ENCODE assay signal across 10 mouse cellular contexts in the genomic region with DNA sequence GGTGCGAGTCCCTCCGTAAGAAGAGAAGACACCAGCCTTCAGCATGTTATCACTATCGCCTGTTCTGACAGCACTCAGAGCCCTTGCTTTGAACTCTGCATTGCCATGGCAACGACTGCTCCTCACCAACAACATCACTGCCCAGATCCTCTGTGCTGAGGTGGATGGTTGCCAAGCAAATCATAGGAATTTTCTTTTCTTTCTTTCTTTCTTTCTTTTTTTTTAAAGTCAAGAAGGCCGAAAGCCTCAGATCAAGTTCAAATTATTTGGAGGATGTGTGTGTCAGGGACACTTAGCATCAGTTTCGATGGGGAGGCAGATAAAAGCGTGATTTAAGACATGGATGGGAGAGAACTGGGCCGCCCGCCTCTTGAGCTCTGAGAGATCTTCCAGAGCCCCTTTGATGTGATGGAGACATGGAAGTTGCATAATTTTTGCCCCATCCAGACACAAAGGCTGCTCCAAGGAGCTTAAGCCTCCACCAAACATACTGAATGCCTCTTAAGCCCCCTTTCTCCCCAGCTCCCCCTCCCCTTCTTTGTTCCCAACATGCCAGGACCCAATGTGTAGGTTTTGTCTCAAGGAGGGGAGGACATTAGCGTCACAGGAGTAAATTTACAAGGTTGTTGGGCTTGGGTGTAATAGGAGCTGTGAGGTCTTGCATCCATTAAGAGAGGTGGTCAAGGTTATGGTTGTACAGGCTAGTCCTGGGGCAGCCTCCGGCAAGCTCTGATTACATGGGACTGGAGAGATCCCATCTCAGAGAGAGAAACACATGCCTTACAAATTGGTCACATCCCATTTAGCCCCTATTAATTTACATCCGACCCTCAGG.
DNase-seq lines count a peak whose midpoint lies in the region; ATAC-seq and TF ChIP-seq lines count a peak whose summit lies in the region.
"Had no signal": no experiment of that assay in that cellular context is flagged by ENCODE, and none has a peak within 500 bp of the region (broad histone marks: within the 10 kb centered on the region; RNA-seq: fewer than 3 reads in every experiment).

No protein-coding gene starts in this region.

- no peaks in the 10 kb centered on the region for H3K36me3 ChIP-seq in lung, embryonic 14.5 days (ENCODE audit: insufficient read depth)
- no peaks in the 10 kb centered on the region for H3K36me3 ChIP-seq in forebrain, embryonic 15.5 days
- no peaks in the 10 kb centered on the region for H3K36me3 ChIP-seq in limb, embryonic 14.5 days (ENCODE audit: control insufficient read depth, insufficient read depth, low read length)
- H3K36me3 ChIP-seq in neural tube, embryonic 15.5 days: no peaks in the 10 kb centered on the region
- H3K36me3 ChIP-seq: G1E had no signal

- DNase-seq in lung, embryonic 14.5 days: peak; percentile 86
- no peak for DNase-seq in lung, adult 2 months
- DNase-seq in limb, embryonic 14.5 days (ENCODE audit: low spot score): peak; percentile 56
- no peak for DNase-seq in Muller cell, postnatal 12 days (ENCODE audit: inconsistent ontology term)
- no peak for DNase-seq in c-Kit-positive CD71-positive TER-119-positive erythroid progenitor cells, embryonic 14.5 days (ENCODE audit: low spot score)
- DNase-seq: cerebellum, adult 11-12 months had no signal

- H3K9ac ChIP-seq in lung, embryonic 14.5 days: no peak overlapping the region
- H3K9ac ChIP-seq in forebrain, embryonic 15.5 days (replicated peaks): no peak overlapping the region
- H3K9ac ChIP-seq in limb, embryonic 14.5 days (ENCODE audit: low read depth, low read length, severe bottlenecking): no peak overlapping the region
- no peak overlapping the region for H3K9ac ChIP-seq in neural tube, embryonic 15.5 days (replicated peaks)

- H3K4me3 ChIP-seq in lung, embryonic 14.5 days (ENCODE audit: low read depth, low read length): no peak overlapping the region
- H3K4me3 ChIP-seq in lung, adult 2 months (replicated peaks; ENCODE audit: extremely low read depth, low read depth, low read length): no peak overlapping the region
- H3K4me3 ChIP-seq in forebrain, embryonic 15.5 days: no peak overlapping the region
- H3K4me3 ChIP-seq in limb, embryonic 14.5 days (replicated peaks; ENCODE audit: low read length): no peak overlapping the region
- no peak overlapping the region for H3K4me3 ChIP-seq in neural tube, embryonic 15.5 days (replicated peaks)

- WGBS in lung, embryonic 14.5 days: 33% methylated on average over 12 of the region's 12 CpGs
- WGBS in lung, adult 2 months: 67% methylated on average over 12 of the region's 12 CpGs
- 45% methylated on average over 12 of the region's 12 CpGs for WGBS in forebrain, embryonic 15.5 days
- 37% methylated on average over 12 of the region's 12 CpGs for WGBS in limb, embryonic 14.5 days
- WGBS in neural tube, embryonic 15.5 days: 31% methylated on average over 12 of the region's 12 CpGs

- peaks cover 9% of the 10 kb centered on the region; the same call in 1 of the 2 replicates for H3K4me1 ChIP-seq in lung, embryonic 14.5 days (ENCODE audit: insufficient read depth)
- H3K4me1 ChIP-seq in lung, adult 2 months (ENCODE audit: control insufficient read depth, insufficient read depth, low read length): no peaks in the 10 kb centered on the region
- peaks cover 31% of the 10 kb centered on the region for H3K4me1 ChIP-seq in forebrain, embryonic 15.5 days
- H3K4me1 ChIP-seq in limb, embryonic 14.5 days (ENCODE audit: control insufficient read depth, insufficient read depth, low read length): peaks cover 43% of the 10 kb centered on the region
- peaks cover 44% of the 10 kb centered on the region for H3K4me1 ChIP-seq in neural tube, embryonic 15.5 days

- H3K9me3 ChIP-seq in lung, embryonic 14.5 days (ENCODE audit: low read depth, low read length): no peaks in the 10 kb centered on the region
- no peaks in the 10 kb centered on the region for H3K9me3 ChIP-seq in forebrain, embryonic 15.5 days
- no peaks in the 10 kb centered on the region for H3K9me3 ChIP-seq in limb, embryonic 14.5 days (ENCODE audit: control insufficient read depth, low read length)
- no peaks in the 10 kb centered on the region for H3K9me3 ChIP-seq in neural tube, embryonic 15.5 days (replicated peaks)
- H3K9me3 ChIP-seq: G1E had no signal

- peaks cover 6% of the 10 kb centered on the region; the same call in 1 of the 2 replicates for H3K27me3 ChIP-seq in lung, embryonic 14.5 days (ENCODE audit: insufficient read depth, low read length)
- no peaks in the 10 kb centered on the region for H3K27me3 ChIP-seq in forebrain, embryonic 15.5 days
- peaks cover 7% of the 10 kb centered on the region; the same call in 1 of the 2 replicates for H3K27me3 ChIP-seq in limb, embryonic 14.5 days (ENCODE audit: control insufficient read depth, insufficient read depth, low read length)
- H3K27me3 ChIP-seq in neural tube, embryonic 15.5 days (replicated peaks): no peaks in the 10 kb centered on the region

- no peak for TF ChIP-seq POLR2A in lung, adult 2 months (IDR thresholded peaks at IDR 0.05; ENCODE audit: borderline replicate concordance, extremely low read depth, low read depth, low read length)
- no peak for TF ChIP-seq POLR2A in limb, embryonic 14.5 days (IDR thresholded peaks at IDR 0.05; ENCODE audit: borderline replicate concordance, extremely low read depth, insufficient read depth, insufficient read length)

- H3K4me2 ChIP-seq in lung, embryonic 14.5 days: no peak overlapping the region
- H3K4me2 ChIP-seq in forebrain, embryonic 15.5 days (replicated peaks): no peak overlapping the region
- H3K4me2 ChIP-seq in limb, embryonic 14.5 days (replicated peaks; ENCODE audit: low read depth, low read length, severe bottlenecking): no peak overlapping the region
- 0 out of 2 replicates have a peak overlapping the region, but pooled peaks have one; percentile 7 for H3K4me2 ChIP-seq in neural tube, embryonic 15.5 days

- peak; percentile 84 for ATAC-seq in lung, embryonic 14.5 days (ENCODE audit: insufficient read depth)
- 0 out of 2 replicates have a peak, but pooled peaks have one; percentile 45 for ATAC-seq in forebrain, embryonic 15.5 days (replicated peaks)
- ATAC-seq in limb, embryonic 14.5 days (ENCODE audit: low FRiP score, low read depth): peak; percentile 16; the same call in 1 of the 2 replicates
- ATAC-seq in neural tube, embryonic 15.5 days (ENCODE audit: low FRiP score): no peak; the same call in 1 of the 2 replicates
- no peak for ATAC-seq in granulocyte monocyte progenitor cell, adult 5-6 weeks (replicated peaks; ENCODE audit: poor library complexity, severe bottlenecking)

- H3K27ac ChIP-seq in lung, embryonic 14.5 days (ENCODE audit: low read depth): peak overlapping the region; percentile 40
- H3K27ac ChIP-seq in forebrain, embryonic 15.5 days (replicated peaks): peak overlapping the region; percentile 61
- H3K27ac ChIP-seq in limb, embryonic 14.5 days (replicated peaks; ENCODE audit: low read depth, low read length): peak overlapping the region; percentile 61
- H3K27ac ChIP-seq in neural tube, embryonic 15.5 days (replicated peaks): peak overlapping the region; percentile 67

- no peak for TF ChIP-seq CTCF in lung, embryonic 14.5 days (IDR thresholded peaks at IDR 0.05; ENCODE audit: low read depth)
- no peak for TF ChIP-seq CTCF in lung, adult 2 months (IDR thresholded peaks at IDR 0.05; ENCODE audit: insufficient read depth, low read length)

Comparison
In these comparisons a context has a peak if more than half of its experiments do, and no peak if none do; other contexts are left out.
1. DNase-seq: peak in lung, embryonic 14.5 days (single experiment) and limb, embryonic 14.5 days (single experiment); none in lung, adult 2 months (single experiment), Muller cell, postnatal 12 days (single experiment) and c-Kit-positive CD71-positive TER-119-positive erythroid progenitor cells, embryonic 14.5 days (single experiment).
2. ATAC-seq: peak in lung, embryonic 14.5 days (single experiment), forebrain, embryonic 15.5 days (single experiment) and limb, embryonic 14.5 days (single experiment); none in neural tube, embryonic 15.5 days (single experiment) and granulocyte monocyte progenitor cell, adult 5-6 weeks (single experiment).
3. Peak in every context shown above with its lines, with median percentiles within 50 percentile points of each other: H3K27ac ChIP-seq.